Mouse (Mus musculus): ENCODE data around the gene Dazap1. TPM values are rescaled to one million over a fixed set of nuclear protein-coding genes. Genes with fewer than 3 reads are reported as not detected.
A peak's percentile ranks its signal among the peaks of the same experiment; 100 is the strongest.

Dazap1 gene
- polyA plus RNA-seq, 1 experiment from 2014 or later: 36.4 TPM

DNA sequence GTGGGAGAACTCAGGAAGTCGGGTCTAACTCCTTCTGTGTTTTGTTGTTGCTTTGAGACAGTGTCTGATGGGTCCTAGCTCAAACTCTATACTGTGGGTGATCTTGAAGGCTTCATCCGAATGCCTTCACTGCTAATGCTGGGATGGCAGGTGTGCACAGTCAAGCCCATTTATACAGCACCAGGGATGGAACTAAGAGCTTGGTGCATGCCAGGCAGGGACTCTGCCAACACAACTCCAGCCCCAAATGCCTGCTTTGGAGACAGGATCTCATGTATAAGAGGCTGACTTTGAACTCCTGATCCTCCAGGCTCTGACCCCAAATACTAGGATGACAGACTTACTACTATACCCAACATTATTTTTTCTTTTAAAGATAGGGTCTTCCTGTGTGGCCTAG is 11.2 kb upstream of the Dazap1 start:
- no peak for ATAC-seq (ENCODE audit: extremely low read depth, insufficient number of reproducible peaks, low FRiP score, low TSS enrichment)
- Histone ChIP-seq H3K4me2 (peak overlapping the region; percentile 94), H3K9ac (peak overlapping the region; percentile 98), H3K4me3 (peak overlapping the region; percentile 92), H3K9me3 (no peaks in the 10 kb centered on the region), H3K27me3 (replicated peaks) (no peaks in the 10 kb centered on the region), H3K4me1 (peaks cover 38% of the 10 kb centered on the region), H3K27ac (replicated peaks) (peak overlapping the region; percentile 92), H3K36me3 (peaks cover 37% of the 10 kb centered on the region)
- 35% methylated on average over 2 of the region's 2 CpGs for WGBS

DNA sequence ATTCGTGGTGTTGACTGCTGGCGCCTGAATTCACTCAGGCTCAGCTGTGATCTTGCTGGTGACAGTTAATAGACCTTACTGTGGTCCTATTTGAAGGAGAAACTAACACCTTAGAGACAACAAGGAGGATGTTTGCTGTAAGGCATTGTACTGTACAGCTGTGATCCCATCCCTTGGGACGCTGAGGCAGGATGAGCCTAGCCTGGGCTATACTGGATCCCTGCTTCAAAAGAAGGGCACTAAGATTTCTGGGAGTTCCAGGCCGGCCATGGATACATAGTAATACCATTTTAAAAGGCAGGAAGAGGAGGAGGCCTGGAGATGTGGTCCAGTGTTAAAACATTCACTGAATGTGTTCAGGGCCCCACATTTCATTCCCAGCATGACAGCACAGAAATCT is 10.7 kb upstream of the Dazap1 start:
- Histone ChIP-seq H3K4me2 (peak overlapping the region; percentile 94), H3K27me3 (replicated peaks) (no peaks in the 10 kb centered on the region), H3K27ac (replicated peaks) (no peak overlapping the region), H3K4me3 (peak overlapping the region; percentile 92), H3K36me3 (peaks cover 42% of the 10 kb centered on the region), H3K9me3 (no peaks in the 10 kb centered on the region), H3K9ac (peak overlapping the region; percentile 98), H3K4me1 (peaks cover 33% of the 10 kb centered on the region)
- WGBS: 78% methylated on average over 4 of the region's 4 CpGs
- no peak for ATAC-seq (ENCODE audit: extremely low read depth, insufficient number of reproducible peaks, low FRiP score, low TSS enrichment)

DNA sequence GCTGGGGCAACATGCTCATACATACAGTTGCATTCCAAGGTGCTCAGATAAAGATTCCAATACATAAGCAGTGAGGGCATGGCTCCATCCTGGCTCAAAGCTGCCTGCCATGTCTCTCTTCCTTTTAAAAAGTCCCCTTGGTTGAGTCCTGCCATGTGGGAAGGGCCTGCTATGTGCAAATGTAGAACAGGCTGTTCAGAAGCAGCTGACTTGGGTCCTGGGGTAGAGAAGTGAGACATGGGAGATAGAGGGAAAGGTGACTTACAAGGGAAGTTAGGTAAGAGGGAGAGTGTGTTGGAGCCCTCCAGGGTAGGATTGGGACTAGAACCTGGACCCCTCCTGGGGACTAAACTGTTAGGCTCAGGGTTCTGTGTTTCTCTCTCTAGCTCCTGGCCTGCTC is 9.3 kb upstream of the Dazap1 start:
- Histone ChIP-seq H3K36me3 (peaks cover 57% of the 10 kb centered on the region), H3K4me1 (peaks cover 36% of the 10 kb centered on the region), H3K27me3 (replicated peaks) (no peaks in the 10 kb centered on the region), H3K9ac (peak overlapping the region; percentile 41; the same call in 1 of the 2 replicates), H3K4me3 (no peak overlapping the region), H3K9me3 (no peaks in the 10 kb centered on the region), H3K27ac (replicated peaks) (no peak overlapping the region), H3K4me2 (no peak overlapping the region)
- ATAC-seq (ENCODE audit: extremely low read depth, insufficient number of reproducible peaks, low FRiP score, low TSS enrichment): no peak

DNA sequence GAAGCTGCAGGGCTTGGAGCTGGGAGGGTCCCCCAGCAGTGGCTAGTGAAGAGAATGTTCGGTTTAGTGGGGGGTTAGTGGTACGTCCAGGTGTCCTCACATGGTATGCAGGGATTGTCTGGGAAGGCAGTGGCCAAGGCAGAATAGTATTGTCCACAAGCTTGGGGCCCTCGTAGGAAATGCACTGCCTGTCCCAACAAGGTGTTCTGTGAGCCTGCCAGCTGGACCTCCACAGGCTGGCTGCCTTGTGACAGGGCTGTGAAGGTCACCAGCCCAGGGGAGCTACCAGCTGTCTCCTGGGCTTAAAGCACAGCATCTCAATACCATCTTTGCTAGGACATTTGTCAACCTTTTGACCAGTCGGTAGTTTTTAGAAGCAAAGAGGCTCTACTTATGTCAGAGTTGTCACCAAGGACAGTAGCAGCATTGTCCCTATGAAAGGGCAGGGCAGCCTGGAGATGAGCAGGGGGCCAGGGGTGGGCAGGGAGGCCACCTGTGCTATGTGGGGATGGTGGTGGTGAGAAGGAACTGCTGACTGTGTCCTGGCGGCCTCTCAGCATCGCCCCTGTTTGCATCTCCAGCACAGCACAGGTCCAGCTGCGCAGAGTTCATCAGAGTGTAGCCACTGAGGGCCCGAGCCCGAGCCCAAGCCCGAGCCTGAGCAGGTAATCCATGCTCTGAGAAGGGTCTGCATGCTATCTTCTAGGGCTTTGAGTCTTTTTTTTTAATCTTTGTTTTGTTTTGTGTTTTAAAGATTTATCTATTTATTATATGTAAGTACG is 8.6 kb upstream of the Dazap1 start:
- peaks cover 62% of the 10 kb centered on the region for H3K36me3 ChIP-seq
- H3K27ac ChIP-seq (replicated peaks): no peak overlapping the region
- H3K9me3 ChIP-seq: no peaks in the 10 kb centered on the region
- peak overlapping the region; percentile 41 for H3K9ac ChIP-seq
- 89% methylated on average over 11 of the region's 11 CpGs for WGBS
- no peak for ATAC-seq (ENCODE audit: extremely low read depth, insufficient number of reproducible peaks, low FRiP score, low TSS enrichment)
- no peak overlapping the region for H3K4me2 ChIP-seq
- no peaks in the 10 kb centered on the region for H3K27me3 ChIP-seq (replicated peaks)
- H3K4me3 ChIP-seq: no peak overlapping the region
- H3K4me1 ChIP-seq: peaks cover 36% of the 10 kb centered on the region

DNA sequence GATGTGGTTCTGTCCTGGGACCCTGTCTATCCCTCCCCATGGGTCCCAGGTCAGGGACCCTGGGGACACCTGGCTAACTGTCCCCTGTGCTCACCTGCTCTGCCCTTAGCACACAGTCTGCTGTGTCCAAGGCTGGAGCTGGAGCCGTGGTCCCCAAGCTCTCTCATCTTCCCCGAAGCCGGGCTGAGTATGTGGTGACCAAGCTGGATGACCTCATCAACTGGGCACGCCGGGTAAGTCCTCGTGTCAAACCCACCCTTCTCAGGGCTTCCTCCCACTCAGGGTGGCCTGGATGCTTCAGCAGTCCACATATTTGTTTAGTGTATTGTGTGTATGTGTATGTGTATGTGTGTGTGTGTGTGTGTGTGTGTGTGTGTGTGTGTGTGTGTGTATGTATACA is 7.7 kb upstream of the Dazap1 start:
- H3K9ac ChIP-seq: no peak overlapping the region
- ATAC-seq (ENCODE audit: extremely low read depth, insufficient number of reproducible peaks, low FRiP score, low TSS enrichment): no peak
- H3K27ac ChIP-seq (replicated peaks): no peak overlapping the region
- H3K4me1 ChIP-seq: peaks cover 36% of the 10 kb centered on the region
- H3K9me3 ChIP-seq: no peaks in the 10 kb centered on the region
- peaks cover 71% of the 10 kb centered on the region for H3K36me3 ChIP-seq
- H3K4me3 ChIP-seq: no peak overlapping the region
- no peak overlapping the region for H3K4me2 ChIP-seq
- WGBS: 85% methylated on average over 6 of the region's 6 CpGs
- no peaks in the 10 kb centered on the region for H3K27me3 ChIP-seq (replicated peaks)

DNA sequence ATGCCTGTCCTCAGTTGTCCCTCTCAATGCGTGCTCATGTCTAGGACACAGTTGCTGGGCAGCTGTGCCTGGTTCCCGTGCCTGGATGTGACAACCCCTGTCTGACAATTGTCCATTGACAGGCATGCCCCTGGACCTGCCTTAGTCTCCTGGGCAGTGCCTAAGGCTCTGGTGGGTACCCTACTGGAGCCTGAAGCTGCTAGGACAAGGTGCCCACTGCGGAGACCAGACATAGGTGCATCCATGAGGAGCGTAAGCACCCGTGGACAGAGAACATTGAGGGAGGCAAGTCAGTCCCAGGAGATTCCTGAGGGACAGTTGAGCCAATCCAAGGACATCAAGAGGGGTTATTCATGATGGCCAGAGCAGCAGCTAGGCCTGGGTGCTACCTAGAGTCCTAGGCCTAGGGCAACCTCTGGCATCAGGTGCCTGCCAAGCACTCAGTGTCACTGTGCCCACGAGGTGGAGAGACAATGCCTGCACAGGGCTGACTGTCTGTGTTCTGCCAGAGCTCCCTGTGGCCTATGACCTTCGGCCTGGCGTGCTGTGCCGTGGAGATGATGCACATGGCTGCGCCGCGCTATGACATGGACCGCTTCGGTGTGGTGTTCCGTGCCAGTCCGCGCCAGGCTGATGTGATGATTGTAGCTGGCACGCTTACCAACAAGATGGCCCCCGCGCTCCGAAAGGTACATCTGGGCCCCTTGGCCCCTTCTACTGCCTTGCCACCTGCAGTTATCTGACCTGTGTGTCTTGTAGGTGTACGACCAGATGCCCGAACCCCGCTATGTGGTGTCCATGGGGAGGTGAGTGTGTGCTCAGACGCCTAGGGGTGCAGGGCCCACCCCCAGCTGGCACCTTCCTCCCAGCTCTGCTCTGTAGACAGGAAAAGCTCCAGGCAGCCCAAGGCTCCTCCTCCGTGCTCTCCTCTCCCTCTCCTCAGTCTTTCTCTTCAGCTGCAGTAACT is 6.7 kb upstream of the Dazap1 start:
- H3K4me3 ChIP-seq: no peak overlapping the region
- H3K27ac ChIP-seq (replicated peaks): no peak overlapping the region
- H3K9me3 ChIP-seq: no peaks in the 10 kb centered on the region
- H3K9ac ChIP-seq: no peak overlapping the region
- no peaks in the 10 kb centered on the region for H3K27me3 ChIP-seq (replicated peaks)
- WGBS: 94% methylated on average over 26 of the region's 26 CpGs
- no peak for ATAC-seq (ENCODE audit: extremely low read depth, insufficient number of reproducible peaks, low FRiP score, low TSS enrichment)
- peaks cover 78% of the 10 kb centered on the region for H3K36me3 ChIP-seq
- H3K4me1 ChIP-seq: peaks cover 46% of the 10 kb centered on the region
- no peak overlapping the region for H3K4me2 ChIP-seq

DNA sequence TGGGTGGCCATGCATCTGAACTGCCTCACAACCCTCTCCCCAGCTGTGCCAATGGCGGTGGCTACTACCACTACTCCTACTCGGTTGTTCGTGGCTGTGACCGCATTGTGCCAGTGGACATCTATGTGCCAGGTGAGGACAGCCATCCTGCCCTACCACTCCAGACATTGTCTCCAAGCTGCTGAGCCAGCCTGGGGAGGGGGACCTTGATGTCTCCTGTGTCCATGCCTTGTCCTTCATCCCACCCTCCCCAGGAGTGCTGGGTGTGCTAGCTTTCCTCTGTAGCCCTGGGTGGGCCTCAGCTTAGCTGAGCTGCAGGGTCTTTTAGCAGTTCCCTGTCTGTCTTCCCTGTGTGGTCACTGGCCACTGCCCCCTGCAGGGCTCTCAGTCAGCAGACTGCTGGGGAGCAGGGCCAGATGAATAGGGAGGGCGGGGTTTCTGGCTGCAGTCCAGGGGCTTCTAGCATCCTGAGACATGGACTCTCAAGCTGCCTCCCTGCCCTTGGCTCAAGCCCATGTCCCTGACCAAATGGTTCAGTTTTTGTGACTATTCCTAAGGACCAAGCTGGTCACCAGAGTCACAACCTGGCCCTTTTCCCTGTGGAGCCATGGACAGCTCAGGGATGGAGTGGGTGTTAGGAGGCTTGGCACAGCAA is 5.3 kb upstream of the Dazap1 start:
- peaks cover 44% of the 10 kb centered on the region for H3K4me1 ChIP-seq
- H3K4me2 ChIP-seq: no peak overlapping the region
- no peaks in the 10 kb centered on the region for H3K27me3 ChIP-seq (replicated peaks)
- H3K27ac ChIP-seq (replicated peaks): no peak overlapping the region
- H3K4me3 ChIP-seq: no peak overlapping the region
- no peak for ATAC-seq (ENCODE audit: extremely low read depth, insufficient number of reproducible peaks, low FRiP score, low TSS enrichment)
- H3K9ac ChIP-seq: 0 out of 2 replicates have a peak overlapping the region, but pooled peaks have one; percentile 37
- no peaks in the 10 kb centered on the region for H3K9me3 ChIP-seq
- WGBS: 91% methylated on average over 5 of the region's 5 CpGs
- peaks cover 78% of the 10 kb centered on the region for H3K36me3 ChIP-seq

DNA sequence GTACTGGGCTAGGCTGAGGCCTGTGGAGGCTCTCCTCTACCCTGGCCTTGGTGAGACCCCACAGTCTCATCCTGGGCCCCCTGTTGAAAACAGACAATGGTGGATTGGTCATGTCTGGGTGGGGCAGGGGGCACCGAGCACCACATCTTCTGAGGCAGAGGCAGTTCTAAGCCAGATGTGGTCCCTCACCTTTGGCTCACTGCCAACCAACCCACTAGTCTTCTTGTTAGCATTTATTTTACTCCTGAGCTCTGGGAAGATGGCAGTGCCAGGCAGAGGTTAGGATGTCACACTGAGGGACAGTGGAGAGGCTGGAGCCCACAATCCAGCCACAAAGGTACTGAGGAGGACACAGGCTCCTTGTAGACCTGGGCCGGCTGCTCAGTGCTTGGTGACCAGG is 3.4 kb upstream of the Dazap1 start:
- no peak overlapping the region for H3K27ac ChIP-seq (replicated peaks)
- H3K27me3 ChIP-seq (replicated peaks): no peaks in the 10 kb centered on the region
- H3K36me3 ChIP-seq: peaks cover 62% of the 10 kb centered on the region
- H3K4me3 ChIP-seq: no peak overlapping the region
- no peak for ATAC-seq (ENCODE audit: extremely low read depth, insufficient number of reproducible peaks, low FRiP score, low TSS enrichment)
- no peak overlapping the region for H3K4me2 ChIP-seq
- H3K4me1 ChIP-seq: peaks cover 37% of the 10 kb centered on the region
- H3K9ac ChIP-seq: no peak overlapping the region
- WGBS: 73% methylated on average over 2 of the region's 2 CpGs
- no peaks in the 10 kb centered on the region for H3K9me3 ChIP-seq

DNA sequence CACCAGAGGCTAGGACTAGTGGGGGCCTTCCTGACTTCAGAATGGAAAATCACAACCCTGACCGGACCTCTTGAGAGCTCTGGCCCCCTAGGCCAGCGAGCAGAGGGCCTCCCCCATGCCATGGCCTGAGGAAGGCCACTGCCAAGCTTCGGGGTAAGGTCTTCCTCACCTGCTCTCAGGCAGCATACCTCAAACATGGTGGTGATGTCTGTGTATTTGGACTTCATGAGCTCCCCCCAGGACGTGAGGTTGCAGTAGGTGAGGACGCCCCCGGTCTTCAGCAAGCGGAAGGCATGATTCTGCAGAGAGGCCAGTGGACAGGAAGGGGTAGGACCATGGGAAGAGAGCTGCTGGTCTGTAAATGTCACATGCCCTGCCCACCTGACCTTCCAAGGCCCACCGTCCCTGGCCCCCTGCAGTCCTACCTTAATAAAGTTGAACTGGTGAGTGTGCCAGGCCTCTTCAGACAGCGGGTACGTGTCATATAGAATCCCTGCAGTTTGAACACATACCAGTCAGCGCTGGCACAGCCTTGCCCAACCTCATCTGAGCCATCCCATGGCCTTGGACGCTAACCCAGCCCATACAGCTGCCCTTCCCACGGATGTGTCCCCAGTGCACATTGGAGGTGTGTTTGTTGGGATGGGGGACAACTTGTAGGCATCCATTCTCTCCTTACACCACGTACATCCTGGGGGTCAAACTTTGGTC is 2.4 kb upstream of the Dazap1 start:
- H3K9ac ChIP-seq: peak overlapping the region; percentile 88
- H3K27ac ChIP-seq (replicated peaks): peak overlapping the region; percentile 98; the same call in 1 of the 2 replicates
- WGBS: 84% methylated on average over 14 of the region's 14 CpGs
- H3K36me3 ChIP-seq: peaks cover 52% of the 10 kb centered on the region
- H3K4me1 ChIP-seq: peaks cover 40% of the 10 kb centered on the region
- peak overlapping the region; percentile 100 for H3K4me2 ChIP-seq
- ATAC-seq (ENCODE audit: extremely low read depth, insufficient number of reproducible peaks, low FRiP score, low TSS enrichment): no peak
- H3K9me3 ChIP-seq: no peaks in the 10 kb centered on the region
- H3K27me3 ChIP-seq (replicated peaks): no peaks in the 10 kb centered on the region
- H3K4me3 ChIP-seq: peak overlapping the region; percentile 70; the same call in 1 of the 2 replicates

DNA sequence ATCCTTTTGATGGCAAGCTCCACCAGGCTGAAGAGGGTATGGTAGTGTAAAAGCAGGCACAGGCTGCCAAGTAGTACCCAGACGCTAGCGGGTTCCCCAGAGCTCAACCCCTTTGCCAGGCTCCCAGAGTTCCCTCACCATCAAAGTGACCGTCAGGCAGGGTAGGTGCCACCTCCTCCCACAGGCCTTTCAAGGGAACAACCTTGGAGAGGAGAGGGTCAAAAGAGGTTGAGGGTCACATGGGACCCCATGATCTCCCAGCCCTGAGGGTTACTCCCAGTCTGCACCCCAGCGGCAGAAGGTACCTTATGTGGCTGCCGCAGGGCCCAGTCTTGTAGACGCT is 1.9 kb upstream of the Dazap1 start:
- peak overlapping the region; percentile 98 for H3K27ac ChIP-seq (replicated peaks)

More for the DNA sequence above, 1.9 kb upstream of the Dazap1 start:
- peak overlapping the region; percentile 100 for H3K4me2 ChIP-seq
- H3K27me3 ChIP-seq (replicated peaks): no peaks in the 10 kb centered on the region
- H3K9ac ChIP-seq: peak overlapping the region; percentile 88
- H3K4me1 ChIP-seq: peaks cover 43% of the 10 kb centered on the region
- peak overlapping the region; percentile 70 for H3K4me3 ChIP-seq
- peaks cover 47% of the 10 kb centered on the region for H3K36me3 ChIP-seq
- no peaks in the 10 kb centered on the region for H3K9me3 ChIP-seq
- 69% methylated on average over 6 of the region's 6 CpGs for WGBS
- ATAC-seq (ENCODE audit: extremely low read depth, insufficient number of reproducible peaks, low FRiP score, low TSS enrichment): no peak
